Mouse (Mus musculus) heart, postnatal 0 days (tissue): ENCODE data around the gene Uqcc1. TPM values are rescaled to one million over a fixed set of nuclear protein-coding genes. Genes with fewer than 3 reads are reported as not detected.

Experiments used
- ATAC-seq: fragments of 200-750 bp; cut with Nextera tagmentation; 2 replicates; pipeline ENCODE4 v1.8.0; 2017; ENCODE audit warnings: low read depth, moderate number of reproducible peaks, moderate library complexity; ENCODE audit not compliant: insufficient read depth
- DNase-seq: peaks from one replicate; pipeline ENCODE4 v3.0.0-alpha.2; 2016; ENCODE audit warnings: low spot score
- H3K27ac ChIP-seq: fragments of 300-500 bp; sonication (generic); 2 replicates; pipeline ENCODE4 v1.5.1; 2014; ENCODE audit warnings: low read depth, mild to moderate bottlenecking
- H3K27me3 ChIP-seq: fragments of 300-500 bp; sonication (generic); 2 replicates; pipeline ENCODE4 v1.6.1; 2014; ENCODE audit warnings: low read length, mixed read lengths; ENCODE audit not compliant: control insufficient read depth, insufficient read depth
- H3K36me3 ChIP-seq: fragments of 300-500 bp; sonication (generic); replicated peaks from 2 replicates; pipeline ENCODE4 v1.6.1; 2014; ENCODE audit warnings: low read length, mixed read lengths; ENCODE audit not compliant: control insufficient read depth, insufficient read depth
- H3K4me1 ChIP-seq: fragments of 300-500 bp; sonication (generic); 2 replicates; pipeline ENCODE4 v1.6.1; 2014; ENCODE audit warnings: antibody characterized with exemption; ENCODE audit not compliant: control insufficient read depth, insufficient read depth
- H3K4me2 ChIP-seq: fragments of 300-500 bp; sonication (generic); 2 replicates; pipeline ENCODE4 v1.6.1; 2014; ENCODE audit warnings: low read depth, mild to moderate bottlenecking, low read length, moderate library complexity
- H3K4me3 ChIP-seq: fragments of 300-500 bp; sonication (generic); 2 replicates; pipeline ENCODE4 v1.5.1; 2014; ENCODE audit warnings: low read depth, low read length
- H3K9ac ChIP-seq: fragments of 300-500 bp; sonication (generic); replicated peaks from 2 replicates; pipeline ENCODE4 v1.6.1; 2014; ENCODE audit warnings: low read depth, low read length, mixed read lengths
- H3K9me3 ChIP-seq: fragments of 300-500 bp; sonication (generic); replicated peaks from 2 replicates; pipeline ENCODE4 v1.6.1; 2016; ENCODE audit warnings: low read length; ENCODE audit not compliant: control insufficient read depth
- CTCF ChIP-seq: IDR thresholded peaks from 2 replicates; pipeline ENCODE4 v1.5.1; 2016; ENCODE audit warnings: antibody characterized with exemption, control low read depth, low read depth
- EP300 ChIP-seq: IDR thresholded peaks from 2 replicates; pipeline ENCODE4 v1.6.1; 2016; ENCODE audit warnings: antibody characterized with exemption, low read depth
- WGBS: fragments of 180-500 bp; shearing (Covaris S2); extraction: QIAGEN DNeasy Blood & Tissue Kit; methylation state at CpG from one replicate; pipeline ENCODE4 v1.1.7; 2014; 5-methylcytosine and 5-hydroxymethylcytosine counted together
- polyA plus RNA-seq: library from polyadenylated mRNA; unstranded; fragments of >200 nt; fragmentation: Nextera tagmentation; extraction: Ambion mirVana; gene quantifications from 2 replicates; pipeline ENCODE4 v1.2.1, GENCODE M21; 2015
- total RNA-seq: library from RNA; depleted of rRNA; stranded (reverse); fragments of >200 nt; gene quantifications from 2 replicates; pipeline ENCODE4 v1.2.3, GENCODE M21; 2014; ENCODE audit warnings: low replicate concordance

Uqcc1 gene
- total and polyA plus RNA-seq, 2 experiments from 2014 or later, result 149 to 167 TPM

DNA sequence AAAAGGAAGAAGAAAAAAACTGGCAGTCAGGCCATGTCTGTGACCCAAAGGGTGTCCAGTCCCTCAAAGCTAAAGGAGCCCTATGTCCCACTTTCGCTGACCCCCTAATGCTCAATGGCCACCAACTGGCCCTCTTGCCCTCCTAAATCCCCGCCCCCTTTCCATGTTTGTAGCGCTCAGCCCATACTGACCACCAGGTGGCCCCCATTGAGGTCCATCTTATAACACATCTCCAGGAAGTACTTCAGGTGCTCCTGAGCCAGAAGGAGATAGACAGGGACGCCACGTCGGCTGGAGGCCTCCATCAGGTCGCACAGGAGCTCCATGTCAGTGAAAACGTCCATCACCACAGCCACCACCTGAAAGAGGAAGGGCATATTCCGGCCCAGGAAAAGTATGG is 98.8 kb downstream of the Uqcc1 start:
- no peak overlapping the region for H3K4me3 ChIP-seq
- H3K9me3 ChIP-seq, result no peaks in the 10 kb centered on the region
- peaks cover 9% of the 10 kb centered on the region; the same call in 1 of the 2 replicates for H3K4me1 ChIP-seq
- TF ChIP-seq EP300, result no peak
- peak; percentile 20 for TF ChIP-seq CTCF
- no peak overlapping the region for H3K4me2 ChIP-seq
- no peaks in the 10 kb centered on the region for H3K27me3 ChIP-seq
- H3K27ac ChIP-seq, result no peak overlapping the region
- ATAC-seq (no peak), DNase-seq (no peak)
- H3K9ac ChIP-seq, result no peak overlapping the region
- H3K36me3 ChIP-seq, result no peaks in the 10 kb centered on the region
- 51% methylated on average over 9 of the region's 9 CpGs for WGBS

DNA sequence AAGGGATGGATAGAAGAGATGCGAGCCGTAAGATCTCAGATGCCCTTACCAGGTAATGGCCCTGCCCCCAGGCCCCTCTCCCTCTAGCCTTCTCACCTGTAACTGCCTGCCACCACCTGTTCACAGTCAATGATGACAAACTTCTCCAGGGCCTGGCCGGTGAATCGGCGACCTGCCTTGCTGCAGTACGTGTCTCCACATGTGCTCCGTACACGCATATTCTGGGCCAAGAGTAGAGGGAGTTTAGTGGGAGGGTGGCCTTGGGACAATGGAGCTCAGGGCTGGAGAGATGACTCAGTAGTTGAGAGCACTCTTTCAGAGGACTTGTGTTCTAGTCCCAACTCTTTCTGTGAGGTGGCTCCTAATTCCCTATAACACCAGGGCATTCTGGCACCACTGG is 99.3 kb downstream of the Uqcc1 start:
- no peak overlapping the region for H3K4me2 ChIP-seq
- H3K36me3 ChIP-seq, result no peaks in the 10 kb centered on the region
- H3K9ac ChIP-seq, result no peak overlapping the region
- 88% methylated on average over 8 of the region's 8 CpGs for WGBS
- H3K9me3 ChIP-seq, result no peaks in the 10 kb centered on the region
- DNase-seq, result no peak
- H3K27me3 ChIP-seq, result no peaks in the 10 kb centered on the region
- no peak overlapping the region for H3K4me3 ChIP-seq
- no peak overlapping the region for H3K27ac ChIP-seq
- no peak for TF ChIP-seq CTCF
- TF ChIP-seq EP300, result no peak
- peaks cover 9% of the 10 kb centered on the region; the same call in 1 of the 2 replicates for H3K4me1 ChIP-seq
- ATAC-seq, result no peak

DNA sequence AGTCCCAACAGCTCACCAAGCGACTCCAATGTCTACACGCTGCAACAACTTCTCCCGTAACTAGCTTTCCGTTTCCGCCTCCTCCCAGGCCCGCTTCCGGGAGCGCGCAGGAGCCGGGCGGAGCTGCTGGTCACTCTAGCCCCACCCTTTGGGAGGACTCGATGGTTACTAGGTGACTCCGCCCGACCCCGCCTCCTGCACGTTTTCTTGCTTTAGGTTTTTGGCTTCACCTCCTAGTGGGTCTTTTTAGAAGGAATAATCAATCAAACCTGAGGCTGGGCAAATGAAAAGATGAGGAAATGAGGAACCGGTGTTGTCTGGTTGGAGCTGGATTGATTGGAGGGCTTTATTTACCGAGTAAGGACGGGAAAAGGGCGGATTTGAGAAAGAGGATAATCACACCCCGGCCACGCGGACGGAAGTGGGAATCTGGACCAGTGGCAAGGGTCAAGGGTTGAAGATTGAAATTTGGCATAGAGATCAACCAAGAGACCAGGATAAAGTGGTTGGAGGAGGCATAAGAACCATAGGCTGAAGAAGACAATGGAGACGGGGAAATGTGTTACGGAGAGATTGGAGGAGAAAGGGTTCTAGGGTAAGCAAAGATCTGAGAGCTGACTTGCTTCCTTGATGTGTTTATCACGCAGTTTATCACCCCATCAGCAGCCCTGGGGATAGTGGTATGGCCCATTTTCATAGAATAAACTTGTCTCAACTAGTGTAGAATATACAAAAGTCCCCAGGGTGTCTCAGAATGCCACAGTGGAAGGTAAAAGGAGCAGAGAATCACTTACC is 103.3 kb downstream of the Uqcc1 start, which contains the start of gene Eif6:
TSS of gene Eif6 (minus strand) at position 296 of the 795 bp plus-strand sequence.
- H3K4me2 ChIP-seq, result peak within 1 kb of the TSS; percentile 91
- peaks cover 12% of the 10 kb centered on the region; the same call in 1 of the 2 replicates for H3K4me1 ChIP-seq
- ATAC-seq (peak; percentile 96), DNase-seq (peak; percentile 97)
- WGBS, result 3% methylated on average over 27 of the region's 27 CpGs
- TF ChIP-seq CTCF (0 out of 2 replicates have a peak, but pooled peaks have one; percentile 7), EP300 (no peak)
- peaks cover 23% of the 10 kb centered on the region for H3K36me3 ChIP-seq
- H3K27ac ChIP-seq, result peak within 1 kb of the TSS; percentile 85
- peak within 1 kb of the TSS; percentile 75 for H3K4me3 ChIP-seq
- H3K27me3 ChIP-seq, result no peaks in the 10 kb centered on the region
- no peaks in the 10 kb centered on the region for H3K9me3 ChIP-seq
- peak within 1 kb of the TSS; percentile 70 for H3K9ac ChIP-seq

DNA sequence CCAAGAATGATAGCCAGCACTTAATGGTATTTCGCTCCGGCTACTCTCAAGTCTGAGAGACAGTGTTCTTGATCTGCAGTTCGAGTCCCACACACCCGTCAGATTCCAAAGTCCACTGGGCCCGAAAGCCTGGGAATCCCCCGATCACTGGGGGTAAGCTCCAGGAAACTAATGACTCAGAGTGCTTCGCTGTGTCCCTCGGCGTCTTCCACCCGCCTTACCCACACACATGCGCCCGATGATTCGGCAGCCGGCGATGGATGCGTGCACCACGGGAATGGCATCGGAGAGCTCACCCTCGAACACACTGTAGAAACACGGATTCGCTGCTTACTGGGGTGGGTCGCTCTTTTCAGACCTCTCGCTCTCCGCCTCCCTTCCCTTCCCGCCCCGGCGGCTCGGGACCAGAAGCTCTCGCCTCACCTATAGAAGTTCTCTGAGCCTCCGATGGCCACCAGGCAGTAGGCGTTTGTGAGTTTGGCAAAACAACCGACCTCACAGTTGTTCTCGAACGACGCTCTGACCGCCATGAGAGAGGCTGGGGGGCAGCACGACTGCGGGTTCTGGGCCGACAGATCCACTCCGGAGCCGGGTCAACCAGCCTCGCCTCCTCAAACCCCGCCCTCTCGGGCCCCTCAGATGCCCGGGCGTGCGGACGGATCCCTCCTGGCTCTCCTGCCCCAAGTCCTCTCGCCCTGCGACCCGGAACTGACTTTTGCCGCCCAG is 104.0 kb downstream of the Uqcc1 start:
- Histone ChIP-seq H3K4me3 (peak overlapping the region; percentile 75), H3K27ac (peak overlapping the region; percentile 85), H3K9ac (peak overlapping the region; percentile 70), H3K9me3 (no peaks in the 10 kb centered on the region), H3K4me1 (peaks cover 12% of the 10 kb centered on the region; the same call in 1 of the 2 replicates), H3K4me2 (peak overlapping the region; percentile 91), H3K27me3 (no peaks in the 10 kb centered on the region), H3K36me3 (peaks cover 29% of the 10 kb centered on the region)
- DNase-seq, result no peak
- TF ChIP-seq CTCF (no peak), EP300 (no peak)
- WGBS, result 1% methylated on average over 50 of the region's 52 CpGs
- peak; percentile 17 for ATAC-seq

DNA sequence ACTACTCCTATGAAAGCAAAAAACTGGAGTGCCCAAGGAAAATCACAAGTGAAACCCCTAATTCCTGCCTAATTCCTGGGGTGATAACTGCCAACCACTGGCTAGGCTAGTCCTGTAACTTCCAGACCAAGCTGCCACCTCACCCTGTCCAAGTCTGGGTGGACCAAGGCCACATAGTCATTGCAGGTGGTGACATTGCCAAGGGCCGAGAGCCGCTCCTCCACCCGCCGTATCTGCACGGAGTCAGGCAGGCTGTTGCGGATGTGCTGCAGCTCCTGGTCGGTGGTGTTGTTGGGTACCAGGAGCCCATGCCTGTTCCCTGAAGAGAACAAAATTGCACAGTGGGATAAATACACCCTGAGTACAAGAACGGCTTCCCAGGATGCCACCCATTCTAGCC is 106.4 kb downstream of the Uqcc1 start:
- Histone ChIP-seq H3K4me3 (no peak overlapping the region), H3K4me2 (no peak overlapping the region), H3K4me1 (peaks cover 17% of the 10 kb centered on the region), H3K36me3 (peaks cover 42% of the 10 kb centered on the region), H3K27me3 (no peaks in the 10 kb centered on the region), H3K27ac (no peak overlapping the region), H3K9ac (no peak overlapping the region), H3K9me3 (no peaks in the 10 kb centered on the region)
- WGBS, result 90% methylated on average over 8 of the region's 8 CpGs
- TF ChIP-seq EP300 (no peak), CTCF (no peak)
- ATAC-seq, result no peak
- DNase-seq, result no peak
